Mouse (Mus musculus): ENCODE data around the gene Csad.

DNA sequence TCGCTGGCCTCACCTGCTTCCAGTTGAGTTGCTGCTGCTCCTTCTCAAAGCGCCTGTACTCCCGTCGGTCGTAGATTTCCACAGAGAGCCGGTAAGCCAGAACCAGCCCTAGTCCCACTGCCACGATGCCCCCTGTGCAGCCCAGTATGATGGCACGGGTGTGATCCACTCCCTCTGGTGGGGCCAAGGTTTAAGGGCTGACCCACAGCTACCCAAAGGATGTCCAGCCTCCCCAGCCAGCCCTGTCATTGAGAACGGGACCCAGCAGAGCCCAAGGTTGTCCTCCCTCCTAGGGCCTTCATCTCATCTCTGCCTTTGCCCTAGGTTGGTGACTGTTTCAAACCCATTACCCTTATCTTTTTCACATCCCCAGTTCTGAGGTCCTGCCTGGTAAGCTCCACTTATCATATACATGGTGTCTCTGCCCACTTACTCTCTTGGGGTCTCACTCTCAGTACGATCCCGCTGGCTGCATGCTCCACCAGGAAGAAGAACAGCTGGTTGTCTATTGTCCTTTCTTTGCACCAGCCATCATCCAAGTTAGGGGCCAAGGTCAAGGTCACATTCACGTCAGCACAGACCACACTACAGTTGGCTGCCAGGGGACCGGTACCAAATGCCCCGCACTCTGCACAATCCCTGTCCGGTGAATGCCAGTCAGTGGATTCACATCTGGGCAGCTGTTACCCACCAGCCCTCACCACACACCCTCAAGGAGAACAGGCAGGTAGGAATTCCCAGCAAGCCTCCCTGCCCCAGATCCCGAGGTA lies 12.1 kb upstream of the Csad start:
- TF ChIP-seq CTCF (IDR thresholded peaks at IDR 0.05; ENCODE audit: low read depth, low read length), result no peak
- no peak for TF ChIP-seq POLR2A (IDR thresholded peaks at IDR 0.05; ENCODE audit: borderline replicate concordance, low read depth, low read length)

Measured in bone marrow macrophage, adult 2 months (primary cell).